Mouse (Mus musculus) CD4-positive helper T cell, adult 2 months (primary cell): Measurements from ENCODE around the gene Zfp612.

ENCODE experiments used
- DNase-seq: peaks from one replicate; pipeline ENCODE4 v3.0.0-alpha.2; 2012; ENCODE audit warnings: low read depth, missing footprints, low spot score

Gene Zfp612

GRCm38 (mm10) chr8:110134236-110134635 lies 54.7 kb downstream of the Zfp612 start:
- no peak for DNase-seq

- DNase-seq = no peak
Measured at GRCm38 (mm10) chr8:110135515-110135914, 56.0 kb downstream of the Zfp612 start.

- no peak for DNase-seq
Measured at GRCm38 (mm10) chr8:110140156-110140555, 60.6 kb downstream of the Zfp612 start.

- no peak for DNase-seq
Measured at GRCm38 (mm10) chr8:110140770-110141169, 61.2 kb downstream of the Zfp612 start.
